Mouse (Mus musculus) layer of hippocampus, postnatal 14 days (tissue): ENCODE data around the gene Prss45. TPM values are rescaled to one million over a fixed set of nuclear protein-coding genes. Genes with fewer than 3 reads are reported as not detected.

Experiments
- total RNA-seq, 2 experiments: library from RNA; stranded (reverse); gene quantifications; 2 replicates each; pipeline ENCODE4 v1.2.3; 2021

Gene Prss45
- total RNA-seq, 2 experiments from 2014 or later = 0.31 to 0.65 TPM

Other genes with a start within 250 kb of the Prss45 start
- 1 to 10 TPM; 2.1 to 2.6 TPM for gene Nradd, start 210.1 kb upstream of the Prss45 start, total RNA-seq
- 1 to 10 TPM; 7.8 to 9.4 TPM for gene Nbeal2, start 180.4 kb upstream of the Prss45 start, total RNA-seq
- 10 to 100 TPM; 40.1 to 47.1 TPM for gene Ccdc12, start 178.1 kb upstream of the Prss45 start, total RNA-seq
- not detected for gene Myl3, start 92.7 kb upstream of the Prss45 start, total RNA-seq
- gene Pth1r, start 87.4 kb upstream of the Prss45 start, total RNA-seq = 1 to 10 TPM; 5.6 to 6.5 TPM
- not detected for gene Prss42, start 36.4 kb upstream of the Prss45 start, total RNA-seq
- gene Prss44, start 20.6 kb upstream of the Prss45 start, total RNA-seq = not detected
- under 1 TPM; 0.21 to 0.55 TPM for gene Prss43, start 7.9 kb upstream of the Prss45 start, total RNA-seq
- gene Prss46, start 9.9 kb downstream of the Prss45 start, total RNA-seq = under 1 TPM in 1 of 2 experiments, not detected in 1; 0.31 TPM
- under 1 TPM in 1 of 2 experiments, not detected in 1; 0.36 TPM for gene Prss50, start 23.4 kb downstream of the Prss45 start, total RNA-seq
- gene Als2cl, start 45.3 kb downstream of the Prss45 start, total RNA-seq = 10 to 100 TPM; 11.6 to 13.1 TPM
- 1 to 10 TPM; 1.8 to 2.0 TPM for gene Tmie, start 45.5 kb downstream of the Prss45 start, total RNA-seq
- gene Fam240a, start 82.3 kb downstream of the Prss45 start, total RNA-seq = not detected
- under 1 TPM; 0.37 to 0.57 TPM for gene Tdgf1, start 111.6 kb downstream of the Prss45 start, total RNA-seq
- 1 to 10 TPM; 2.0 to 2.6 TPM for gene Lrrc2, start 117.0 kb downstream of the Prss45 start, total RNA-seq
- under 1 TPM; 0.19 to 0.65 TPM for gene Rtp3, start 156.0 kb downstream of the Prss45 start, total RNA-seq
- under 1 TPM; 0.32 to 0.74 TPM for gene Ltf, start 184.7 kb downstream of the Prss45 start, total RNA-seq
- gene Ccrl2, start 222.9 kb downstream of the Prss45 start, total RNA-seq = 1 to 10 TPM in 1 of 2 experiments, under 1 TPM in 1; 0.92 to 1.8 TPM